ENCODE assay signal across 10 mouse cellular contexts in genomic region chr2:28412936-28413335, GRCm38 (mm10). TPM values are rescaled to one million over a fixed set of nuclear protein-coding genes. Genes with fewer than 3 reads are reported as not detected.
DNase-seq lines count a peak whose midpoint lies in the region.
"Had no signal": no experiment of that assay in that cellular context is flagged by ENCODE, and none has a peak within 500 bp of the region (broad histone marks: within the 10 kb centered on the region; RNA-seq: fewer than 3 reads in every experiment).

No protein-coding gene starts in this region.

- peak; percentile 15 to 17 for DNase-seq in heart, adult 18-20 months
- no peak for DNase-seq in heart, adult 8-10 months (ENCODE audit: low spot score)
- DNase-seq in frontal cortex, adult 2 months (ENCODE audit: extremely low spot score in 1 of 2, low spot score in 1 of 2) = peak; percentile 91 to 95
- DNase-seq in left cerebral cortex, adult 18-20 months (ENCODE audit: low spot score in 2 of 2) = peak; percentile 95
- peak; percentile 49 for DNase-seq in right cerebral cortex, postnatal 4 days
- no peak for DNase-seq in urinary bladder, postnatal 10 days (ENCODE audit: low spot score)
- no peak for DNase-seq in kidney, adult 8-10 months
- no peak for DNase-seq in ovary, adult 18-20 months (ENCODE audit: low spot score)
- DNase-seq: lung, postnatal 10 days had no signal

RNA-seq across cellular contexts. Expression of gene Ppp1r26, which starts 33.7 kb away (rescaled TPM):
- 1 to 10 TPM; 4.4 to 4.8 TPM for total RNA-seq in heart, adult 18-20 months (2021)
- 1 to 10 TPM; 3.4 to 6.9 (median 3.9) TPM for total RNA-seq in heart, adult 8-10 months (2022)
- polyA plus RNA-seq in frontal cortex, adult 2 months (2012; rRNA removed) = 13.0 and 15.0 TPM in 2 replicates
- total RNA-seq in left cerebral cortex, adult 18-20 months (2021) = 10 to 100 TPM; 27.1 to 27.2 TPM

RNA-seq across cellular contexts. Expression of gene 1700007K13Rik, which starts 53.2 kb away (rescaled TPM):
- total RNA-seq in heart, adult 18-20 months (2021) = under 1 TPM in 1 of 2 experiments, not detected in 1; 0.82 TPM
- total RNA-seq in heart, adult 8-10 months (2022) = under 1 TPM in 1 of 4 experiments, not detected in 3; 0.43 TPM
- 2.4 and 3.5 TPM in 2 replicates for polyA plus RNA-seq in frontal cortex, adult 2 months (2012; rRNA removed)
- 1 to 10 TPM; 4.4 to 5.2 TPM for total RNA-seq in left cerebral cortex, adult 18-20 months (2021)
- polyA plus RNA-seq: small intestine, adult 2 months had no signal

RNA-seq across cellular contexts. Expression of gene Mrps2, which starts 54.9 kb away (rescaled TPM):
- total RNA-seq in heart, adult 18-20 months (2021) = 10 to 100 TPM; 42.6 to 43.7 TPM
- total RNA-seq in heart, adult 8-10 months (2022) = 10 to 100 TPM; 39.1 to 46.8 (median 42.0) TPM
- 34.7 and 37.4 TPM in 2 replicates for polyA plus RNA-seq in frontal cortex, adult 2 months (2012; rRNA removed)
- total RNA-seq in left cerebral cortex, adult 18-20 months (2021) = 10 to 100 TPM; 37.3 to 40.1 TPM

Comparison
In these comparisons a context has a peak if more than half of its experiments do, and no peak if none do; other contexts are left out.
1. DNase-seq: peak in heart, adult 18-20 months (2 of 2), frontal cortex, adult 2 months (2 of 2), left cerebral cortex, adult 18-20 months (2 of 2) and right cerebral cortex, postnatal 4 days (single experiment); none in heart, adult 8-10 months (single experiment), urinary bladder, postnatal 10 days (single experiment), kidney, adult 8-10 months (0 of 2) and ovary, adult 18-20 months (single experiment).